Mouse (Mus musculus) intestine, embryonic 14.5 days (tissue): ENCODE results near the gene Slc30a10. TPM values are rescaled to one million over a fixed set of nuclear protein-coding genes. Genes with fewer than 3 reads are reported as not detected.

Experiments used
- ATAC-seq: fragments of 200-750 bp; cut with Nextera tagmentation; replicated peaks from 2 replicates; pipeline ENCODE4 v1.8.0; 2017; ENCODE audit warnings: low read depth, moderate number of reproducible peaks, moderate TSS enrichment, moderate library complexity; ENCODE audit not compliant: low FRiP score, low TSS enrichment
- DNase-seq: peaks from one replicate; pipeline ENCODE4 v3.0.0-alpha.2; 2018; ENCODE audit warnings: low spot score
- H3K27ac ChIP-seq: fragments of 300-500 bp; sonication (generic); 2 replicates; pipeline ENCODE4 v1.5.1; 2014; ENCODE audit warnings: low read depth, mild to moderate bottlenecking, control low read depth
- H3K27me3 ChIP-seq: fragments of 300-500 bp; sonication (generic); replicated peaks from 2 replicates; pipeline ENCODE4 v1.6.1; 2014; ENCODE audit warnings: low read length, control low read depth; ENCODE audit not compliant: control insufficient read depth, insufficient read depth
- H3K36me3 ChIP-seq: fragments of 300-500 bp; sonication (generic); 2 replicates; pipeline ENCODE4 v1.6.1; 2014; ENCODE audit warnings: low read length, control low read depth; ENCODE audit not compliant: control insufficient read depth, insufficient read depth
- H3K4me1 ChIP-seq: fragments of 300-500 bp; sonication (generic); replicated peaks from 2 replicates; pipeline ENCODE4 v1.6.1; 2014; ENCODE audit warnings: low read length, control low read depth, mixed read lengths; ENCODE audit not compliant: control insufficient read depth, insufficient read depth
- H3K4me2 ChIP-seq: fragments of 300-500 bp; sonication (generic); 2 replicates; pipeline ENCODE4 v1.6.1; 2014; ENCODE audit warnings: low read length
- H3K4me3 ChIP-seq: fragments of 300-500 bp; sonication (generic); 2 replicates; pipeline ENCODE4 v1.5.1; 2014; ENCODE audit warnings: low read depth, low read length, control low read depth, mixed read lengths
- H3K9ac ChIP-seq: fragments of 300-500 bp; sonication (generic); 2 replicates; pipeline ENCODE4 v1.6.1; 2014; ENCODE audit warnings: mild to moderate bottlenecking, low read length
- H3K9me3 ChIP-seq: fragments of 300-500 bp; sonication (generic); 2 replicates; pipeline ENCODE4 v1.6.1; 2016; ENCODE audit warnings: low read length, control low read depth; ENCODE audit not compliant: control insufficient read depth
- WGBS: fragments of 180-500 bp; shearing (Covaris S2); extraction: QIAGEN DNeasy Blood & Tissue Kit; methylation state at CpG from one replicate; pipeline ENCODE4 v1.1.7; 2014; 5-methylcytosine and 5-hydroxymethylcytosine counted together
- polyA plus RNA-seq: library from polyadenylated mRNA; unstranded; fragments of >200 nt; fragmentation: Nextera tagmentation; extraction: Ambion mirVana; gene quantifications from 2 replicates; pipeline ENCODE4 v1.2.1, GENCODE M21; 2014

The Slc30a10 gene
- polyA plus RNA-seq, 1 experiment from 2014 or later: 1.2 TPM

- Histone ChIP-seq H3K36me3 (no peaks in the 10 kb centered on the region), H3K4me3 (no peak overlapping the region), H3K27me3 (peaks cover 35% of the 10 kb centered on the region), H3K4me1 (peaks cover 5% of the 10 kb centered on the region), H3K4me2 (no peak overlapping the region), H3K9me3 (no peaks in the 10 kb centered on the region), H3K27ac (no peak overlapping the region), H3K9ac (no peak overlapping the region)
- no peak for ATAC-seq
- 85% methylated on average over 6 of the region's 6 CpGs for WGBS
- no peak for DNase-seq
Observed at GRCm38 (mm10) chr1:185452461-185452860, 2.2 kb upstream of the Slc30a10 start.

DNA sequence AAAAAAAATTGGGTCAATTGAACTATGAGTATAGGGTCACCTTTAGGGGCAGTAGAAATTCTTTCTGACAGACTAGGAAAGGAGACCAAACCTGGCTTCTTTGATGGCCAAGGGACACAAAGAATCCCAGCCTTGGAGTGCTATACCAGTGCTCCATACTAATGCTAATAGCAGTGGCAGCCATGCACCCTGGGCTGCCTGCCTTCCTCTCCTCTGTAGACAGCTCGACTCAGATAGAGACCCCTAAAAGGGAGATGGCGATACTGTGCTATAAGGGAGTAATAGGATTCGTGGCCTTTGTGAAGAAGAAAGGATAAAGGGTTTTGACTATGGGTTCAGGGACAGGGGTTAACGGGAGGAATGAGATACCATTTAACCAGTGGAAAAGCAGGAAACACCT, 504 bp upstream of the Slc30a10 start:
- Histone ChIP-seq H3K27ac (no peak overlapping the region), H3K9me3 (no peaks in the 10 kb centered on the region), H3K4me1 (peaks cover 5% of the 10 kb centered on the region), H3K27me3 (peaks cover 35% of the 10 kb centered on the region), H3K36me3 (no peaks in the 10 kb centered on the region), H3K4me3 (peak overlapping the region; percentile 51), H3K9ac (no peak overlapping the region; the same call in 1 of the 2 replicates), H3K4me2 (peak overlapping the region; percentile 92)
- no peak for DNase-seq
- no peak; the same call in 1 of the 2 replicates for ATAC-seq
- 56% methylated on average over 4 of the region's 4 CpGs for WGBS

DNA sequence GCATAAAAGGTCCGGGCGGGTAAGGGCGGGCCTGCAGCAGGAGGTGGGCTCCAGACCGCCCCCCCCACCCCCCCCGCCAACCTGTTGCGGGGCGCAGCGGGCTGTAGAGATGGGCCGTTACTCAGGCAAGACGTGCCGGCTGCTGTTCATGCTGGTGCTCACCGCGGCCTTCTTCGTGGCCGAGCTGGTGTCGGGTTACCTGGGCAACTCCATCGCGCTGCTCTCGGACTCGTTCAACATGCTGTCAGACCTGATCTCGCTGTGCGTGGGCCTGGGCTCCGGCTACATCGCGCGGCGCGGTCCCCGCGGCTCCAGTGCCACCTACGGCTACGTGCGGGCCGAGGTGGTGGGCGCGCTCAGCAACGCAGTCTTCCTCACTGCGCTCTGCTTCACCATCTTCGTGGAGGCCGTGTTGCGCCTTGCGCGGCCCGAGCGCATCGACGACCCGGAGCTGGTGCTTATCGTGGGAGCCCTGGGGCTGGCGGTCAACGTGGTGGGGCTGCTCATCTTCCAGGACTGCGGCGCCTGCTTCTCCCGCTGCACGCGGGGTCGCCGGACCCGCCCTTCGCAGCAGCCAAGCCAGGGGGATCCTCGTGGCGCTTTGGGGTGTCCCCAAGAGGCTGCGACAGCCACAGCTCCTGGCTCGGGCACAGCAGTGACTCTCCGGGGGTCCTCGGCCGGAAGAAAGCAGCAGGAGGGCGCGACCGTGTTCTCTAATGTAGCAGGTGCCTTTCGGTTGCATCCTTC, 480 bp downstream of the Slc30a10 start:
- DNase-seq (peak; percentile 67), ATAC-seq (peak; percentile 71)
- H3K4me1 ChIP-seq: peaks cover 5% of the 10 kb centered on the region
- H3K27me3 ChIP-seq: peaks cover 35% of the 10 kb centered on the region
- no peaks in the 10 kb centered on the region for H3K9me3 ChIP-seq
- no peaks in the 10 kb centered on the region for H3K36me3 ChIP-seq
- peak overlapping the region; percentile 51 for H3K4me3 ChIP-seq
- no peak overlapping the region for H3K27ac ChIP-seq
- under 1% methylated on average over 71 of the region's 71 CpGs for WGBS
- peak overlapping the region; percentile 32 for H3K9ac ChIP-seq
- H3K4me2 ChIP-seq: peak overlapping the region; percentile 92

DNA sequence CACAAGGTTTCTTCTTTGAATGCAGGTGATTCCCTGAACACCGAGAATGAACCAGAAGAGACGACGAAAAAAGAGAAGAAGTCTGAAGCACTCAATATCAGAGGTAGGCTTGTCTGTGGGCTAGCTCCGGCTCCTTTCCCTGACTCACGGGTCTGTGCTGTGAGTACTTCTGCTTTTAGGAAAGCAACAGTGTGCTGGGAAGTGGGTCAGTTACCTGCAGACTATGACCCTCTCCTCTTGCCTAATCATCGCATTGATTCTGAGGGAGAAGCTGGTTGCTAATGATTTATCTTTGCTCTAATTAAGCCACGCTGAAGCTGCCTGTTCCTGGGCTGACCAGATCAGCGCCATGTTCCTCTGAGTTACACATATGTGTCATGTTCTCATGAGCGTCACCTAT, 1.7 kb downstream of the Slc30a10 start:
- Histone ChIP-seq H3K4me3 (no peak overlapping the region), H3K36me3 (no peaks in the 10 kb centered on the region), H3K27ac (no peak overlapping the region), H3K9ac (no peak overlapping the region), H3K9me3 (no peaks in the 10 kb centered on the region), H3K4me2 (peak overlapping the region; percentile 92; the same call in 1 of the 2 replicates), H3K4me1 (peaks cover 5% of the 10 kb centered on the region), H3K27me3 (peaks cover 35% of the 10 kb centered on the region)
- WGBS: 82% methylated on average over 9 of the region's 9 CpGs
- no peak for DNase-seq
- no peak for ATAC-seq

DNA sequence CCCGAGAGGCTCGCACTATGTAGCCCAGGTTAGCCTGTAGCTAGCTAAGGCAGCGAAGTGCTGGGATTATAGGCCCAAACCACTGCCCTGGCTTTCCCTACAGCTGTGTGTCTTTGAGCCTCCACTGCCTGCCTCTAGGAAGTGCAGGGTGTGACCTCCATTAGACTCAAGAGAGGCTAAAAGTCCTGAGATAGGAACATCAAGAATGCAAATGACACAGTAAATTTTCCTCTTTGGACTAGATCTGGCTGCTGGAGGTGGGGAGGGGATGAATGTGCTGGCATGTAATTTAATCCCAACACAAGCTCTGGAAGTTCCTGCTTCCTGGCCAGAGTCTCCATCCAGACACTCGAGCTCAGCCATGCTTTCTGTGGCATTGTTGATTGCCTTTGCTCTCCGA, 5.4 kb downstream of the Slc30a10 start:
- Histone ChIP-seq H3K36me3 (no peaks in the 10 kb centered on the region), H3K9me3 (no peaks in the 10 kb centered on the region), H3K4me3 (no peak overlapping the region), H3K4me2 (no peak overlapping the region), H3K27me3 (peaks cover 20% of the 10 kb centered on the region), H3K27ac (no peak overlapping the region), H3K9ac (no peak overlapping the region), H3K4me1 (peaks cover 5% of the 10 kb centered on the region)
- DNase-seq: no peak
- WGBS: 83% methylated on average over 5 of the region's 5 CpGs
- ATAC-seq: no peak

DNA sequence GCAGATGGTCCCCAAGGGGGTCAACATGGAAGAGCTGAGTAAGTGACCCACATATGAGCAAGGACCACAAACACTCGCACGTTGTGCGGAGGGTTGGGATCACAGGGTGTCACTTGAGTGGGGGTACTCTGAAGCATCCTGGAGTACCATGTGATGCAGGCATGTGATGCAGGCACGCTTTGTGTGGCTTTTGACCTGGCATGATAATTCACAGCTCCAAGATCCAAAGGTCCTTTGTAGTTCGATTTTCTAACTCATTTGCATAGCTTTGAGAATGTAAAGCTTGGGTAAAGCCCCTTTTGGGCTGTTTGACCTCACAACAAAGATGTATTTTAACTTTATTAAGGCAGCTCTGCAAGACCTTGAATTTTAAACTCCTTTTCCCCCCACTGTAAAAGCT, 8.2 kb downstream of the Slc30a10 start:
- Histone ChIP-seq H3K36me3 (no peaks in the 10 kb centered on the region), H3K4me2 (no peak overlapping the region), H3K4me1 (0 out of 2 replicates have a peak, but pooled peaks cover 2% of the 10 kb centered on the region), H3K27me3 (no peaks in the 10 kb centered on the region), H3K9me3 (no peaks in the 10 kb centered on the region), H3K9ac (no peak overlapping the region), H3K27ac (no peak overlapping the region), H3K4me3 (no peak overlapping the region)
- 78% methylated on average over 5 of the region's 5 CpGs for WGBS
- ATAC-seq: no peak
- no peak for DNase-seq

- H3K27me3 ChIP-seq: no peaks in the 10 kb centered on the region
- DNase-seq (no peak), ATAC-seq (no peak)
- no peak overlapping the region for H3K4me3 ChIP-seq
- 68% methylated on average over 8 of the region's 8 CpGs for WGBS
- H3K4me2 ChIP-seq: no peak overlapping the region
- no peaks in the 10 kb centered on the region for H3K36me3 ChIP-seq
- no peak overlapping the region for H3K27ac ChIP-seq
- H3K4me1 ChIP-seq: 0 out of 2 replicates have a peak, but pooled peaks cover 2% of the 10 kb centered on the region
- H3K9me3 ChIP-seq: no peaks in the 10 kb centered on the region
- no peak overlapping the region for H3K9ac ChIP-seq
Observed at GRCm38 (mm10) chr1:185469551-185470021, 14.9 kb downstream of the Slc30a10 start.

GRCm38 (mm10) chr1:185472025-185472720, 17.5 kb downstream of the Slc30a10 start:
- no peak overlapping the region for H3K4me3 ChIP-seq
- WGBS: 54% methylated on average over 8 of the region's 8 CpGs
- H3K27ac ChIP-seq: no peak overlapping the region
- H3K9me3 ChIP-seq: no peaks in the 10 kb centered on the region
- DNase-seq: no peak
- H3K27me3 ChIP-seq: no peaks in the 10 kb centered on the region
- no peaks in the 10 kb centered on the region for H3K4me1 ChIP-seq
- H3K36me3 ChIP-seq: no peaks in the 10 kb centered on the region
- H3K9ac ChIP-seq: no peak overlapping the region
- H3K4me2 ChIP-seq: no peak overlapping the region
- no peak for ATAC-seq
